Mouse (Mus musculus): ENCODE data around the gene 3110009E18Rik.

The 3110009E18Rik gene

DNA sequence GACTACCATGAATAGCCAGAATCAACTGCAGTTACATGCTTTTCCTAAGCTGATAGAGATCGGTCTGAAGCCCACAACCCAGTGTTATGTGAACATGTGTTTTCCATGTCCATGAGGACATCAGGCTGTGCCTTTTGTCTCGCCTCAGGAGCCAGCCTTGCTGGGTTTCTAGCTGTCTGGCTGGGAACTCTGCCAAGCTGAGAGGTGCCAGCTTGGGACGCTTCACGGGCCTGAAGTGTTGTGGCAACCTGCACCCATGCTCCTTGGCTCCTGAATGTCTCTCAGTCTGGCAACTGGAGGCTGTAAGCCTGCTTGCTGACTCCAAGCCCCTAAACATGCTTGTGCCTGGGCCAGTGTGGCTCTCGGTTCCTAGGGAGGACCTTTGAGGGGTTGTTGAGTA, 21.6 kb downstream of the 3110009E18Rik start:
- DNase-seq (ENCODE audit: low spot score in 2 of 2) = no peak

- DNase-seq (ENCODE audit: low spot score in 2 of 2) = no peak
Observed at GRCm38 (mm10) chr1:120145527-120146216, 24.7 kb downstream of the 3110009E18Rik start.

- no peak for DNase-seq (ENCODE audit: low spot score in 2 of 2)
Observed at GRCm38 (mm10) chr1:120146994-120147393, 26.0 kb downstream of the 3110009E18Rik start.

DNA sequence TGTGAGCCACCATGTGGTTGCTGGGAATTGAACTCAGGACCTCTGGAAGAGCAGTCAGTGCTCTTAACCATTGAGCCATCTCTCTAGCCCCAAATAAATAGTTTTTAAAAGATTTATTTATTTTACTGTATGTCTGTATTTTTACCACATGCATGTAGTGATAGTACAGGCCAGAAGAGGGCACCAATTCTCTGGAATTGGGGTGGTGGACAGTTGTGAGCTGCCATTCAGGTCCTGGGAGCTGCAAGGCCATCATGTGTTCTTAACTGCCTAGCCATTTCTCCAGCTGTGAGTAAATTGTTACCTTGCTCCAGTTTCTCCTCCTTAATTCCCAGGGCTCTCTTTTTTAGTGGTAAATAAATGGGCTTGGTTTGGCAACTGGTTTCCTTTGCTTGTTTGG, 33.2 kb downstream of the 3110009E18Rik start:
- peak; percentile 5 to 33 for DNase-seq (ENCODE audit: low spot score in 2 of 2)

- DNase-seq (ENCODE audit: low spot score in 2 of 2) = peak in 1 of 2 experiments; percentile 30
Observed at GRCm38 (mm10) chr1:120155325-120155724, 34.3 kb downstream of the 3110009E18Rik start.

DNA sequence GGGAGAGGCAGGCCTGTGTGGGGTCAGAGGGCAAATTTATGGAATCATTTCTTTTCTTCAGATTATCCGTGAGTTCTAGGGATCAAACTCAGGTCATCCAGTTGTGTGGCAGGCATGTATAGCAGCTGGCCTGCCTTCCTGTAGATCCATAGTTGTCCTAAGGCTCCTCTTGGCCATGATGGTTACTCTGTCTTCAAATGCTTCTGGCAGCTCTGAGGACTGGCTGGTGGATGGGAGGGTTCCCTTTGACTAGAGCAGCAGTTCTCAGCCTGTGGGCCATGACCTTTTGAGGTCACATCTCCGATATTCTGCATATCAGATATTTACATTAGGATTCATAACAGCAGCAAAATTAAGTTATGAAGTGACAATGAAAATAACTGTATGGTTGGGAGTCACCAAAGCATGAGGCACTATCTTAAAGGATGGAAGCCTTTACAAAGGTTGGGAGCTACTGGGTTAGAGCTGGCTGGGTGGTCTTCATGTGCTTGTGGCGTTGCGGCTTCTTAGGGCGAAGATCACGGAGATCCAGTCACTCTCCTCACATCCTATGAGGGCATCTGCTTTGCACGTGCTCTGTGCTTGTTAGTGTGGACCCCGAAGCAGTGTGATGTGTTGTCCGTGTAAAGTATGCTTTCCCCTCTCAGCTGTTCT, 37.6 kb downstream of the 3110009E18Rik start:
- no peak for DNase-seq (ENCODE audit: low spot score in 2 of 2)

DNA sequence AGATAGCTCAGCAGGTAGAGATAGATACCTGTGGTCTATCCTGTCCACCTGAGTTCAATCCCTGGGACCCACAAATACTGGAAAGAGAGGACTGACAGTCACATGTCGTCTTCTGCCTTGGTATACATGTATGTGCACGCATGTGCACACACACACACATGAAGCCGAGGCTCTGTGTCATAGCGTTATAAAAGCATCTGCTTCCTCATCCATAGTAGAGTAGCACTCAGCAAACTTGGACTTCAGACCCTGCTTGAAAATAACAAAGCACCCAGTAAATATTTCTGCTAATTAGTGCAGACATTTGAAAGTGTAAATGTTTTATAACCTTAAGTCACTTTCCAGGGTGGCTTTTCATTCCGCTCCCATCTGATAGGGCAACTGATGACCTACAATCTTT, 40.5 kb downstream of the 3110009E18Rik start:
- DNase-seq (ENCODE audit: low spot score in 2 of 2) = no peak

DNA sequence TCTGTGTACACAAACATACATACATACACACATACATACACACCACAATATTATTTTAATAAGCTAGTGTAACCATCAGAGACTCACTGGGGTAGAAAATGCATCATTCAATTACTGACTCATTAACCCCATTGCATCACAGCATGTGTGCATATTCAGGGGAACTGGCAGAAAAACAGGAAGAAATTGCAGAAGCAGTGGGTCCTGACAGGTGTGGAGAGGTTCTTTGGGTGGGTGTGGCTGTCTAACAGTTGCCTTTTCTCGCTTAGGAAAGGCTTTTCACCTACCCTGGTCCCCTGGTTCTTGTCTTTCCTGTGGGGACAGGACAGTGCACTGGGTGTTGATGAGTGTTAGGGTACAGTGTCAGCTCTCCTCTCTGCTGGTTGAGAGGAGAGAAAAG, 41.6 kb downstream of the 3110009E18Rik start:
- DNase-seq (ENCODE audit: low spot score in 2 of 2) = peak in 1 of 2 experiments; percentile 24

DNA sequence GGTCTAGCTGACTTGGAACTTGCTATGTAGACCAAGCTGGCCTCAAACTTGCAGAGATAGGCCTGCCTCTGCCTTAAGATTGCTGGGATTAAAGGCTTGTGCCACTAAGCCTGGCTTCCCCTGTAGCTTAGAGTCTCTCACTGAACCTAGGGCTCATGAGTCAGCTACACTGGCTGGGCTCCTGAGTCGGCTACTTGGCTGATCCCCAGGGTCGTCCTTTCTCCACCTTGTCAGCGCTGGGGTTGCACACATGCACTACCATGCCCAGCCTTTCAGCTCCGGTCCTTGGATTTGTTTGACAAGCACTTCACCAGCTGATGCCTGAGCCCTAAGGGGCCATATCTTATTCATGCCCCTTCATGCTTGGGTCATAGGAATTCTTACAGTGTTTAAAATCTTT, 47.0 kb downstream of the 3110009E18Rik start:
- no peak for DNase-seq (ENCODE audit: low spot score in 2 of 2)

- no peak for DNase-seq (ENCODE audit: low spot score in 2 of 2)
Observed at GRCm38 (mm10) chr1:120168674-120169073, 47.7 kb downstream of the 3110009E18Rik start.

DNA sequence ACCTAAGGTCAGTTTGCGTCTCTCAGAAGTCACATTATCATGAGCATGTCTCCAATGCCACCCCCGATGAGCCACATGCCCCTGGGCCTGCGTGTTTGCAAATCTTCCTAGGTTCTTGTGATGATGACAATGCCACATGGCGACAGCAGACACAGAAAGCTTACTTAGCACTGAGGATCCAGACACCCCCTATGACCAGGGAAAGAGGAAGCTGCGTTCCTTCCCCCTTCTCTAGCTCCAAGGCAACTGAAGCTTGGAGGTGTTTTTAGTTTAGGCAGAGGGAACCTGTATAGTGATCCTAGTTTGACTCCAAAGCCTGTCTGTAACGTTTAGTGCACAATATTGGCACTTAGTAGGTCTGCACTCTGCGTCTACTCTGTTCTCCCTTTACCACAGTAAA, 49.3 kb downstream of the 3110009E18Rik start:
- DNase-seq (ENCODE audit: low spot score in 2 of 2) = no peak

GRCm38 (mm10) chr1:120171819-120172521, 51.0 kb downstream of the 3110009E18Rik start:
- DNase-seq (ENCODE audit: low spot score in 2 of 2) = peak in 1 of 2 experiments; percentile 24

DNA sequence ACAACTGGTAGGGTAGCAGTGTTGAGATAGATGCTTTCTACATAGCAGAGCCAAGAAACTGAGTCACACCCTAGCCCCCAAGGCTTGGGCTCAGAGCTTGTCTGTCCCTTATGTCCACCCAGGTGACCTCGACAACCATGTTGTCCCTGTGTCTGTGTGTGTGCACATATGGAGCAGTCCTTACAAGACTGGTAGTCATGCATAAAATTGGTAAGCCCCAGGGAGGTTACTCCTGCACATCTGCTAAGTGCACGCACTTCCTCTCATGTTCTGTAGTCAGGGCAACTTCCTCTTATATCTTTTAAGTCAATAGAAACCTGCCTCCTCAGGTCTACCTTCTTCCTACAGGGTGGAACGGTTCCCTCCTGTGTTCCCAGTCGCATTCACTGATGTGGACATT, 54.0 kb downstream of the 3110009E18Rik start:
- peak in 1 of 2 experiments; percentile 54 for DNase-seq (ENCODE audit: low spot score in 2 of 2)

GRCm38 (mm10) chr1:120176313-120176712, 55.3 kb downstream of the 3110009E18Rik start:
- no peak for DNase-seq (ENCODE audit: low spot score in 2 of 2)

DNA sequence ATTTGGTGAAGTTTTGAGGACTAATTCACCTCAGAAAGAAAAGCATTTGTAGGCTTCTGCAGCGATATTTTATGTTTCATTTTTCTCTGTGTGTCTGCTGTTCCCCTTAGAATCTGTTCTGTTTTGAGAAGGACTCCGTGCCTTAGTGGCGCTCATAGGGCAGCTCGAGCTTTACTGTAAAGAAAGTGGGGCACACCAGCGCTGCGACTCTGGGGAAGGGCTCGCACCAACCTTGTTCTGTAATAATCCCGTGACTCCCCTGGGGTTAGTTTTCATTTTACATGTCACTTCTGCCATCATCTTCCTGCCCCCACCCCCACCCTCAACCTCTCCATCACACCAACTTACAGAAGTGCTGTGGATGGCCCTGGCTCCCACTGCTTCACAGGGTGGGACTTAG, 56.2 kb downstream of the 3110009E18Rik start:
- DNase-seq (ENCODE audit: low spot score in 2 of 2) = peak in 1 of 2 experiments; percentile 33

DNA sequence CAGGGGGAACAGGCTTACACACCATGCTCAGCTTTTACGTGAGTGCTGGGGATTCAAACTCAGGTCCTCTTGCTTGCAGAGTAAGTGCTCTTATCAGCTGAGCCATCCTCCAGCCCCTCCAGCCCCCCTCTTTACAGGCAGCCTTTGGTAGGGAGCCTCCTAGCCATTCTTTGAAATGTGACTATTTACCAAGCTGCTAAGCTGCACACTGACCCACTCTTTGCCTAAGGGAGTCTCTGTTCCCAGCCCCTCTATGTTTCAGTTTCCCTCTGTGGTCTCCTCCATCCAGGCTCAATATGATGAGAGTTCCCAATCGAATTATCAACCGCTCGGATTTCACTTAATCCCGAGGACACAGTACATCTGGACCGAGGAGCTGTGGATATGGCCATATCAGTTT, 65.2 kb downstream of the 3110009E18Rik start:
- DNase-seq (ENCODE audit: low spot score in 2 of 2) = no peak

DNA sequence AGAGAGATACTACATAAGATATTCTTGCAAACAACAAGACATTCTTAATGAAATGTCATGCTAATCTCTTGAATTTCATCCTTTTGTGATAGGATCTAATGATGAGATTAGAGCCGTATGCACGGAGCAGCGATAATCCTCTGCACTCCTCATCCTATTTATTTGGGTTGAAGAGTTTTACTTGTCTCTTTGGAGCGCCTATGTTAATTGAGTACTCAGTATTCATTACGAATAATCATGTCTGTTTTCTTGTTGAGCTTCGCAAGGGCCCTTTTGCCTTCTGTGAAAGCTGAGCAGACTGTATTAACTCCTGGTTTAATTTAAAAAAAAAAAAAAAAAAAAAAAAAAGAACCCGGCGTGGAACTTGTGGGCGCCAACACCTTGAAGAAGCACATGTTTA, 65.7 kb downstream of the 3110009E18Rik start:
- DNase-seq (ENCODE audit: low spot score in 2 of 2) = no peak

- DNase-seq (ENCODE audit: low spot score in 2 of 2) = no peak
Observed at GRCm38 (mm10) chr1:120187059-120187458, 66.1 kb downstream of the 3110009E18Rik start.

DNA sequence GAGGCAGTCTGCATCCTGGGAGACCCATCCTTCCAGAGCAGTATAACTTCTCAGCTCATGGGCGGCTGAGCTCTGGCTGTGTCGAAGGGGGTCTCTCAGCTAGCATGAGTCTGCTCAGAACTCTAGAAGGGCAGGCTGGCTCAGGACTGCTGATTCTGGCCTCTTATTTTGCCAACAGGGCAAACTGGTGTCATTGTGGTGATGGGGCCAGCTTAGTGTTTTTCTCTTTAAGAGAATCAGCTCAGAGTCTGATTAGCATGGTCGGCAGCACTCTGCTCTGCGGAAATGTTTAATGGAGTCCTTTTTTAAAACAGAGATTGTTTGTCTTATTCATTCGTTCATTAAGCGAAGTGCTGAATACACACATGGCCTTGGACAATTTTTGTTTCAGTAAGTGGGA, 68.2 kb downstream of the 3110009E18Rik start:
- no peak for DNase-seq (ENCODE audit: low spot score in 2 of 2)

DNA sequence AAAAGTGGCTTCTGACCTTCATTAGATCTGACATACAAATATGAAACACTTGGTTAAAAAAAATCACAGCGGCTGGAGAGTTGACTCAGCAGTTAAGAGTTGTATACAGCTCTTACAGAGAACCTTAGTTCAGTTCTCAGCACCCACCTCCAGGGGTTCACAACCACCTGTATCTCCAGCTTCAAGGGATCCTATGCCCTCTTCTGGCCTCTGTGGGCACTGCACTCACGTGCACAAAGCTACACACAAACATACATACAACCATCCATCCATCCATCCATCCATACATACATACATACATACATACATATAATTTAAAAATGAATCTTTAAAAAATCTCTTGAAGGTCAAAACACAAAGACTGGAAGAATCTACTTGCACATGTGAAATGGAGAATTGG, 69.3 kb downstream of the 3110009E18Rik start:
- no peak for DNase-seq (ENCODE audit: low spot score in 2 of 2)

GRCm38 (mm10) chr1:120190946-120191345, 70.0 kb downstream of the 3110009E18Rik start:
- DNase-seq (ENCODE audit: low spot score in 2 of 2) = no peak

GRCm38 (mm10) chr1:120192321-120192720, 71.3 kb downstream of the 3110009E18Rik start:
- no peak for DNase-seq (ENCODE audit: low spot score in 2 of 2)

- no peak for DNase-seq (ENCODE audit: low spot score in 2 of 2)
Observed at GRCm38 (mm10) chr1:120193586-120193985, 72.6 kb downstream of the 3110009E18Rik start.
